Mouse (Mus musculus): ENCODE measurements around the gene Nxf3. TPM values are rescaled to one million over a fixed set of nuclear protein-coding genes. Genes with fewer than 3 reads are reported as not detected.

The Nxf3 gene
- polyA plus RNA-seq (2012; rRNA removed; ENCODE audit: low replicate concordance), result 0.08 TPM in 1 of 2 replicates, not detected in the other

DNA sequence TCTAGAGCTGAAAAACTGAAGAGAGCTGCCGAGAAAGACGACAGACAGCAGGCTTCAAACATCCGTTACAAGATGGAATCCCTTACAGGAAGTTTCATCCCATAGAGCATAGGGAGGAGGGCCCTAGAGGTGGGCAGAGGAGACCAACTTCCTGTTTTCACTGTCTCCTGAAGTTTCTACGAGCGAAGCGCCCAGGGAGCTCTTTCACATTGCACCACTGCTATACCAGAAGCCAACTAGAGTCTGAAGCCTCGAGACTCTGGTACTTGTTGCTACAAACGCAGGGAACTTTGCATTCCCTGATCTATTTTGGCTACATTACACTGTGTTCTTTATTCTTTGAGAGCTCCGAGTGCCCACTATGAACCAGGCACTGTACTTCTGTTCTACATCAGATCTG, at the start of gene Nxf3:
TSS of gene Nxf3 (minus strand) at position 101 of the 400 bp plus-strand sequence.

DNA sequence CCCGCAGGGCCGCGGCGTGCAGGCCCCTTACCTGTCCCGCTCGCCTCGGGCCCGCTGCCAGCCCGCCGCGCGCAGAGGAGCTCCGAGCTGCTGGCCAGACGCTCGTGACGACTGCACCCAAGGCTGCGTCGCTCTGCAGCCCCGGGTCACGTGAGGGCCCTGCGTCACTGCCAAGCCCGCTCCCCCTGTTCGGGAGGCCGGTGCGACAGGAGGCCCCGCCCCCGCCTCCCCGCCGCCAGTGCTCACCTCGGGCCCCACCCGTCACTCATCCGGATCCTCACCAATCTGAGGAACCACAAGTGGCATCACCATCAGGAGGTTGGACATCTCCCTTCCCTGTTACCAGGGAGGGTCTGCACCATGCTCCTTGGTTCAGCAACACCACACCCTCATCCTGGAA, 17.0 kb downstream of the Nxf3 start, which contains the start of gene Bex2:
TSS of gene Bex2 (minus strand) at position 217 of the 400 bp plus-strand sequence.

DNA sequence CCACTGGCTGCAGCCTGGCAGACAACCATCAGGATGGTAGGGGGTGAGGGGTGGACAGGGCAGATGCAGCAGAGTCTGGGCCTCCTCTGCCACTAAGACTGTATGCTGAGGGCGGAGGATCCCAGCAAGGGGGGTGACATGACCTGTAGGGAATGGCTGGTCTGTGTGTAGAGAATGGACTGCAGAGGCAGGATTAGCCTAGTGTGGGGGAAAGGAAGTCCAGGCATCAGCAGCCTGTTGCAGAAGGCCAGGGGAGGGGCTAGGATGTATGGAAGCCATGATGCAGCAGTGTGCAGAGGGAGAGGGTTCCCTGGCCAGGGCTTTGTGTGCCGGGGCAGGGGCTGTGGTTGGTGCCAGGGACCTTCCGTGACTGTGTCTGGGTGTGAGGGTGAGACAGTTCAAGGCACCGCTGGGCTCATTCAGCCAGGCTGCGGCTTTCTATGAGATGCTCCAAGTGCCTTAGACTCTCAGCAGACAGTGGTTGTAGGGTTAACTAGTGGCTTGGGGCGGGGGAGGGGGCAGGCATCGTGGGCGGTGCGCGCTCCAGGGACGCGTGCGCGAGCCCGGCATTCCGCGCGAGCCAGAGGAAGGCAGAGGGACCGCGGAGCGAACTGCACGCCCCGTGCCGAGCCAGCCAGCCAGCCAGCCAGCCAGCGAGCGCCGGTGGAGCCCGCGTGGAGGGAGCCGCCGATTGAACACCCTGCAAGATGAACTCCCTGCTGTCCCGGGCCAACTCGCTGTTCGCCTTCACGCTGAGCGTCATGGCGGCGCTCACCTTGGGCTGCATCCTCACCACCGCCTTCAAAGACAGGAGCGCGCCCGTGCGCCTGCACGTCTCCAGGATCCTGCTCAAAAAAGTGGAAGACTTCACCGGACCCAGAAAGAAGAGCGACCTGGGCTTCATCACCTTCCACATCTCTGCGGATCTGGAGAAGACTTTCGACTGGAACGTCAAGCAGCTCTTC, 52.0 kb downstream of the Nxf3 start, which contains the start of gene Arxes1:
TSS of gene Arxes1 (plus strand) at position 569 of the 965 bp plus-strand sequence.

Other genes starting within 250 kb of the Nxf3 start
- gene Gprasp2, start 246.2 kb downstream of the Nxf3 start, polyA plus RNA-seq (2012; rRNA removed; ENCODE audit: low replicate concordance), result 1.8 and 12.6 TPM in 2 replicates
- gene Arxes2, start 91.4 kb downstream of the Nxf3 start, polyA plus RNA-seq (2012; rRNA removed; ENCODE audit: low replicate concordance), result 33.6 and 54.3 TPM in 2 replicates
- gene Arxes1, start 51.9 kb downstream of the Nxf3 start, polyA plus RNA-seq (2012; rRNA removed; ENCODE audit: low replicate concordance), result 7.6 and 15.3 TPM in 2 replicates
- gene Bex2, start 17.0 kb downstream of the Nxf3 start, polyA plus RNA-seq (2012; rRNA removed; ENCODE audit: low replicate concordance), result 1.2 TPM in 1 of 2 replicates, not detected in the other
- 0.27 TPM in 1 of 2 replicates, not detected in the other for gene Bex4, start 53.7 kb upstream of the Nxf3 start, polyA plus RNA-seq (2012; rRNA removed; ENCODE audit: low replicate concordance)
- 13.3 and 14.7 TPM in 2 replicates for gene Tceal8, start 87.1 kb upstream of the Nxf3 start, polyA plus RNA-seq (2012; rRNA removed; ENCODE audit: low replicate concordance)
- 0.47 and 0.80 TPM in 2 replicates for gene Tceal5, start 118.6 kb upstream of the Nxf3 start, polyA plus RNA-seq (2012; rRNA removed; ENCODE audit: low replicate concordance)
- gene Tceal7, start 129.5 kb upstream of the Nxf3 start, polyA plus RNA-seq (2012; rRNA removed; ENCODE audit: low replicate concordance), result not detected in 2 replicates
- 0.50 and 2.5 TPM in 2 replicates for gene Bex1, start 130.3 kb upstream of the Nxf3 start, polyA plus RNA-seq (2012; rRNA removed; ENCODE audit: low replicate concordance)
- gene Tceal9, start 159.8 kb upstream of the Nxf3 start, polyA plus RNA-seq (2012; rRNA removed; ENCODE audit: low replicate concordance), result 10.6 and 29.7 TPM in 2 replicates
- 9.0 and 71.6 TPM in 2 replicates for gene Bex3, start 185.0 kb upstream of the Nxf3 start, polyA plus RNA-seq (2012; rRNA removed; ENCODE audit: low replicate concordance)